Mouse (Mus musculus): ENCODE data around the gene Slc16a11. TPM values are rescaled to one million over a fixed set of nuclear protein-coding genes. Genes with fewer than 3 reads are reported as not detected.

The Slc16a11 gene
- polyA plus RNA-seq, 1 experiment from 2014 or later, result 3.1 TPM

GRCm38 (mm10) chr11:70171847-70172246 lies 40.7 kb upstream of the Slc16a11 start:
- Histone ChIP-seq H3K4me1 (replicated peaks; ENCODE audit: control insufficient read depth, insufficient read depth) (no peaks in the 10 kb centered on the region), H3K27ac (replicated peaks) (no peak overlapping the region), H3K36me3 (ENCODE audit: control insufficient read depth, insufficient read depth, low read length) (no peaks in the 10 kb centered on the region), H3K9ac (ENCODE audit: low read length) (no peak overlapping the region), H3K4me2 (replicated peaks; ENCODE audit: low read depth) (no peak overlapping the region), H3K9me3 (ENCODE audit: control insufficient read depth, low read length) (no peaks in the 10 kb centered on the region), H3K27me3 (ENCODE audit: control insufficient read depth, insufficient read depth, low read length) (no peaks in the 10 kb centered on the region), H3K4me3 (ENCODE audit: low read depth, low read length) (no peak overlapping the region)
- 52% methylated on average over 3 of the region's 3 CpGs for WGBS
- TF ChIP-seq EP300 (optimal IDR thresholded peaks at IDR 0.05) (no peak), CTCF (IDR thresholded peaks at IDR 0.05; ENCODE audit: low read depth) (peak; percentile 71)
- no peak for ATAC-seq (ENCODE audit: low FRiP score, low TSS enrichment)
- DNase-seq (ENCODE audit: low spot score), result peak; percentile 28

GRCm38 (mm10) chr11:70172298-70172697 lies 40.3 kb upstream of the Slc16a11 start:
- H3K27me3 ChIP-seq (ENCODE audit: control insufficient read depth, insufficient read depth, low read length), result no peaks in the 10 kb centered on the region
- no peak overlapping the region for H3K27ac ChIP-seq (replicated peaks)
- no peaks in the 10 kb centered on the region for H3K9me3 ChIP-seq (ENCODE audit: control insufficient read depth, low read length)
- 56% methylated on average over 5 of the region's 5 CpGs for WGBS
- H3K4me2 ChIP-seq (replicated peaks; ENCODE audit: low read depth), result no peak overlapping the region
- no peaks in the 10 kb centered on the region for H3K4me1 ChIP-seq (replicated peaks; ENCODE audit: control insufficient read depth, insufficient read depth)
- ATAC-seq (ENCODE audit: low FRiP score, low TSS enrichment) (no peak), DNase-seq (ENCODE audit: low spot score) (no peak)
- no peak overlapping the region for H3K4me3 ChIP-seq (ENCODE audit: low read depth, low read length)
- H3K36me3 ChIP-seq (ENCODE audit: control insufficient read depth, insufficient read depth, low read length), result no peaks in the 10 kb centered on the region
- no peak overlapping the region for H3K9ac ChIP-seq (ENCODE audit: low read length)
- TF ChIP-seq EP300 (optimal IDR thresholded peaks at IDR 0.05) (no peak), CTCF (IDR thresholded peaks at IDR 0.05; ENCODE audit: low read depth) (no peak)

- H3K4me2 ChIP-seq (replicated peaks; ENCODE audit: low read depth), result no peak overlapping the region
- H3K36me3 ChIP-seq (ENCODE audit: control insufficient read depth, insufficient read depth, low read length), result no peaks in the 10 kb centered on the region
- H3K27me3 ChIP-seq (ENCODE audit: control insufficient read depth, insufficient read depth, low read length), result no peaks in the 10 kb centered on the region
- H3K9ac ChIP-seq (ENCODE audit: low read length), result no peak overlapping the region
- DNase-seq (ENCODE audit: low spot score) (no peak), ATAC-seq (ENCODE audit: low FRiP score, low TSS enrichment) (no peak)
- H3K9me3 ChIP-seq (ENCODE audit: control insufficient read depth, low read length), result no peaks in the 10 kb centered on the region
- no peak for TF ChIP-seq EP300 (optimal IDR thresholded peaks at IDR 0.05)
- no peak for TF ChIP-seq CTCF (IDR thresholded peaks at IDR 0.05; ENCODE audit: low read depth)
- 68% methylated on average over 4 of the region's 4 CpGs for WGBS
- no peaks in the 10 kb centered on the region for H3K4me1 ChIP-seq (replicated peaks; ENCODE audit: control insufficient read depth, insufficient read depth)
- H3K4me3 ChIP-seq (ENCODE audit: low read depth, low read length), result no peak overlapping the region
- no peak overlapping the region for H3K27ac ChIP-seq (replicated peaks)
Observed at GRCm38 (mm10) chr11:70174491-70174890, 38.1 kb upstream of the Slc16a11 start.

- no peaks in the 10 kb centered on the region for H3K9me3 ChIP-seq (ENCODE audit: control insufficient read depth, low read length)
- ATAC-seq (ENCODE audit: low FRiP score, low TSS enrichment) (no peak), DNase-seq (ENCODE audit: low spot score) (no peak)
- H3K27ac ChIP-seq (replicated peaks), result no peak overlapping the region
- H3K4me2 ChIP-seq (replicated peaks; ENCODE audit: low read depth), result no peak overlapping the region
- H3K4me1 ChIP-seq (replicated peaks; ENCODE audit: control insufficient read depth, insufficient read depth), result no peaks in the 10 kb centered on the region
- TF ChIP-seq CTCF (IDR thresholded peaks at IDR 0.05; ENCODE audit: low read depth) (peak; percentile 54), EP300 (optimal IDR thresholded peaks at IDR 0.05) (no peak)
- H3K36me3 ChIP-seq (ENCODE audit: control insufficient read depth, insufficient read depth, low read length), result no peaks in the 10 kb centered on the region
- H3K9ac ChIP-seq (ENCODE audit: low read length), result no peak overlapping the region
- H3K27me3 ChIP-seq (ENCODE audit: control insufficient read depth, insufficient read depth, low read length), result no peaks in the 10 kb centered on the region
- H3K4me3 ChIP-seq (ENCODE audit: low read depth, low read length), result no peak overlapping the region
- 75% methylated on average over 8 of the region's 8 CpGs for WGBS
Observed at GRCm38 (mm10) chr11:70177647-70178046, 34.9 kb upstream of the Slc16a11 start.

- ATAC-seq (ENCODE audit: low FRiP score, low TSS enrichment) (no peak), DNase-seq (ENCODE audit: low spot score) (no peak)
- no peak overlapping the region for H3K4me2 ChIP-seq (replicated peaks; ENCODE audit: low read depth)
- H3K9ac ChIP-seq (ENCODE audit: low read length), result no peak overlapping the region
- H3K36me3 ChIP-seq (ENCODE audit: control insufficient read depth, insufficient read depth, low read length), result no peaks in the 10 kb centered on the region
- 82% methylated on average over 11 of the region's 11 CpGs for WGBS
- no peak overlapping the region for H3K4me3 ChIP-seq (ENCODE audit: low read depth, low read length)
- H3K4me1 ChIP-seq (replicated peaks; ENCODE audit: control insufficient read depth, insufficient read depth), result no peaks in the 10 kb centered on the region
- H3K27me3 ChIP-seq (ENCODE audit: control insufficient read depth, insufficient read depth, low read length), result no peaks in the 10 kb centered on the region
- TF ChIP-seq CTCF (IDR thresholded peaks at IDR 0.05; ENCODE audit: low read depth) (no peak), EP300 (optimal IDR thresholded peaks at IDR 0.05) (no peak)
- H3K27ac ChIP-seq (replicated peaks), result no peak overlapping the region
- H3K9me3 ChIP-seq (ENCODE audit: control insufficient read depth, low read length), result no peaks in the 10 kb centered on the region
Observed at GRCm38 (mm10) chr11:70178311-70178710, 34.2 kb upstream of the Slc16a11 start.

GRCm38 (mm10) chr11:70178756-70179155 lies 33.8 kb upstream of the Slc16a11 start:
- H3K4me2 ChIP-seq (replicated peaks; ENCODE audit: low read depth), result no peak overlapping the region
- H3K4me3 ChIP-seq (ENCODE audit: low read depth, low read length), result no peak overlapping the region
- H3K36me3 ChIP-seq (ENCODE audit: control insufficient read depth, insufficient read depth, low read length), result no peaks in the 10 kb centered on the region
- WGBS, result 81% methylated on average over 11 of the region's 11 CpGs
- TF ChIP-seq CTCF (IDR thresholded peaks at IDR 0.05; ENCODE audit: low read depth) (no peak), EP300 (optimal IDR thresholded peaks at IDR 0.05) (no peak)
- no peaks in the 10 kb centered on the region for H3K27me3 ChIP-seq (ENCODE audit: control insufficient read depth, insufficient read depth, low read length)
- no peak overlapping the region for H3K27ac ChIP-seq (replicated peaks)
- H3K4me1 ChIP-seq (replicated peaks; ENCODE audit: control insufficient read depth, insufficient read depth), result no peaks in the 10 kb centered on the region
- ATAC-seq (ENCODE audit: low FRiP score, low TSS enrichment) (no peak), DNase-seq (ENCODE audit: low spot score) (no peak)
- H3K9ac ChIP-seq (ENCODE audit: low read length), result no peak overlapping the region
- H3K9me3 ChIP-seq (ENCODE audit: control insufficient read depth, low read length), result no peaks in the 10 kb centered on the region

All from stomach, postnatal 0 days (tissue).